Mouse (Mus musculus) hindbrain, embryonic 15.5 days (tissue): ENCODE measurements around the gene Mamstr. TPM values are rescaled to one million over a fixed set of nuclear protein-coding genes. Genes with fewer than 3 reads are reported as not detected.

Experiments used
- ATAC-seq: fragments of 200-750 bp; cut with Nextera tagmentation; 2 replicates; pipeline ENCODE4 v1.8.0; 2017; ENCODE audit warnings: low read depth, moderate number of reproducible peaks, moderate TSS enrichment; ENCODE audit not compliant: low FRiP score
- H3K27ac ChIP-seq: fragments of 300-500 bp; sonication (generic); replicated peaks from 2 replicates; pipeline ENCODE4 v1.5.1; 2015; ENCODE audit warnings: mild to moderate bottlenecking, inconsistent platforms
- H3K27me3 ChIP-seq: fragments of 300-500 bp; sonication (generic); 2 replicates; pipeline ENCODE4 v1.6.1; 2015; ENCODE audit warnings: control low read depth, inconsistent platforms
- H3K36me3 ChIP-seq: fragments of 300-500 bp; sonication (generic); 2 replicates; pipeline ENCODE4 v1.6.1; 2015; ENCODE audit warnings: control low read depth, inconsistent platforms
- H3K4me1 ChIP-seq: fragments of 300-500 bp; sonication (generic); replicated peaks from 2 replicates; pipeline ENCODE4 v1.6.1; 2015; ENCODE audit warnings: control low read depth, inconsistent platforms
- H3K4me2 ChIP-seq: fragments of 300-500 bp; sonication (generic); 2 replicates; pipeline ENCODE4 v1.6.1; 2015; ENCODE audit warnings: moderate library complexity, mild to moderate bottlenecking, inconsistent platforms
- H3K4me3 ChIP-seq: fragments of 300-500 bp; sonication (generic); 2 replicates; pipeline ENCODE4 v1.5.1; 2015; ENCODE audit warnings: mild to moderate bottlenecking, inconsistent platforms
- H3K9ac ChIP-seq: fragments of 300-500 bp; sonication (generic); 2 replicates; pipeline ENCODE4 v1.6.1; 2015; ENCODE audit warnings: inconsistent platforms
- H3K9me3 ChIP-seq: fragments of 300-500 bp; sonication (generic); 2 replicates; pipeline ENCODE4 v1.6.1; 2016; ENCODE audit warnings: control low read depth, inconsistent platforms
- WGBS: fragments of 180-500 bp; shearing (Covaris S2); methylation state at CpG from one replicate; pipeline ENCODE4 v1.1.7; 2015; 5-methylcytosine and 5-hydroxymethylcytosine counted together
- polyA plus RNA-seq: library from polyadenylated mRNA; unstranded; fragments of >200 nt; fragmentation: Nextera tagmentation; extraction: Ambion mirVana; gene quantifications from 2 replicates; pipeline ENCODE4 v1.2.1, GENCODE M21; 2015

Gene Mamstr
- polyA plus RNA-seq, 1 experiment from 2014 or later: 4.0 TPM

GRCm38 (mm10) chr7:45632499-45632898 is 7.3 kb upstream of the Mamstr start:
- H3K4me1 ChIP-seq: peaks cover 24% of the 10 kb centered on the region
- H3K27me3 ChIP-seq: 0 out of 2 replicates have a peak, but pooled peaks cover 7% of the 10 kb centered on the region
- H3K4me3 ChIP-seq: peak overlapping the region; percentile 20
- no peak for ATAC-seq
- peak overlapping the region; percentile 21 for H3K9ac ChIP-seq
- H3K9me3 ChIP-seq: no peaks in the 10 kb centered on the region
- H3K36me3 ChIP-seq: peaks cover 6% of the 10 kb centered on the region
- peak overlapping the region; percentile 50 for H3K4me2 ChIP-seq
- no peak overlapping the region for H3K27ac ChIP-seq
- WGBS: 19% methylated on average over 35 of the region's 35 CpGs

GRCm38 (mm10) chr7:45634946-45635681 is 4.7 kb upstream of the Mamstr start:
- Histone ChIP-seq H3K27me3 (0 out of 2 replicates have a peak, but pooled peaks cover 7% of the 10 kb centered on the region), H3K27ac (no peak overlapping the region), H3K36me3 (peaks cover 6% of the 10 kb centered on the region), H3K9me3 (no peaks in the 10 kb centered on the region), H3K4me3 (no peak overlapping the region), H3K9ac (no peak overlapping the region), H3K4me1 (peaks cover 18% of the 10 kb centered on the region), H3K4me2 (no peak overlapping the region)
- 88% methylated on average over 11 of the region's 11 CpGs for WGBS
- ATAC-seq: no peak

GRCm38 (mm10) chr7:45635711-45636688 is 3.8 kb upstream of the Mamstr start:
- H3K9ac ChIP-seq: no peak overlapping the region
- H3K36me3 ChIP-seq: peaks cover 6% of the 10 kb centered on the region
- H3K4me2 ChIP-seq: no peak overlapping the region
- no peak overlapping the region for H3K4me3 ChIP-seq
- no peaks in the 10 kb centered on the region for H3K9me3 ChIP-seq
- no peak overlapping the region for H3K27ac ChIP-seq
- WGBS: 84% methylated on average over 15 of the region's 15 CpGs
- H3K4me1 ChIP-seq: peaks cover 16% of the 10 kb centered on the region
- 0 out of 2 replicates have a peak, but pooled peaks cover 7% of the 10 kb centered on the region for H3K27me3 ChIP-seq
- ATAC-seq: no peak

- 92% methylated on average over 6 of the region's 6 CpGs for WGBS
- Histone ChIP-seq H3K36me3 (peaks cover 6% of the 10 kb centered on the region), H3K4me2 (peak overlapping the region; percentile 69), H3K4me1 (peaks cover 22% of the 10 kb centered on the region), H3K9ac (no peak overlapping the region), H3K9me3 (no peaks in the 10 kb centered on the region), H3K4me3 (no peak overlapping the region; the same call in 1 of the 2 replicates), H3K27me3 (no peaks in the 10 kb centered on the region), H3K27ac (no peak overlapping the region)
- no peak for ATAC-seq
Observed at GRCm38 (mm10) chr7:45637710-45638109, 2.1 kb upstream of the Mamstr start.

GRCm38 (mm10) chr7:45638623-45639401 is 965 bp upstream of the Mamstr start:
- Histone ChIP-seq H3K4me1 (peaks cover 26% of the 10 kb centered on the region), H3K9me3 (no peaks in the 10 kb centered on the region), H3K4me3 (peak overlapping the region; percentile 37), H3K36me3 (peaks cover 6% of the 10 kb centered on the region), H3K27me3 (no peaks in the 10 kb centered on the region), H3K9ac (peak overlapping the region; percentile 41), H3K4me2 (peak overlapping the region; percentile 69), H3K27ac (peak overlapping the region; percentile 61)
- WGBS: 18% methylated on average over 29 of the region's 29 CpGs
- ATAC-seq: peak; percentile 90

- no peak overlapping the region for H3K9ac ChIP-seq
- H3K36me3 ChIP-seq: peaks cover 6% of the 10 kb centered on the region
- WGBS: 74% methylated on average over 19 of the region's 19 CpGs
- H3K4me2 ChIP-seq: no peak overlapping the region
- H3K27me3 ChIP-seq: no peaks in the 10 kb centered on the region
- no peak overlapping the region for H3K27ac ChIP-seq
- no peak for ATAC-seq
- H3K4me1 ChIP-seq: peaks cover 39% of the 10 kb centered on the region
- no peak overlapping the region for H3K4me3 ChIP-seq
- H3K9me3 ChIP-seq: no peaks in the 10 kb centered on the region
Observed at GRCm38 (mm10) chr7:45640191-45640957, 597 bp downstream of the Mamstr start.

GRCm38 (mm10) chr7:45641391-45642040 is 1.7 kb downstream of the Mamstr start:
- no peaks in the 10 kb centered on the region for H3K27me3 ChIP-seq
- no peak overlapping the region for H3K4me3 ChIP-seq
- no peak for ATAC-seq
- peaks cover 39% of the 10 kb centered on the region for H3K4me1 ChIP-seq
- peak overlapping the region; percentile 82 for H3K4me2 ChIP-seq
- 63% methylated on average over 17 of the region's 17 CpGs for WGBS
- no peak overlapping the region for H3K27ac ChIP-seq
- H3K9ac ChIP-seq: no peak overlapping the region
- H3K9me3 ChIP-seq: no peaks in the 10 kb centered on the region
- H3K36me3 ChIP-seq: peaks cover under 1% of the 10 kb centered on the region; the same call in 1 of the 2 replicates

GRCm38 (mm10) chr7:45642083-45642482 is 2.3 kb downstream of the Mamstr start:
- no peak for ATAC-seq
- 77% methylated on average over 5 of the region's 5 CpGs for WGBS
- peak overlapping the region; percentile 82; the same call in 1 of the 2 replicates for H3K4me2 ChIP-seq
- H3K36me3 ChIP-seq: no peaks in the 10 kb centered on the region
- no peak overlapping the region for H3K9ac ChIP-seq
- H3K9me3 ChIP-seq: no peaks in the 10 kb centered on the region
- H3K27ac ChIP-seq: no peak overlapping the region
- no peak overlapping the region for H3K4me3 ChIP-seq
- H3K27me3 ChIP-seq: no peaks in the 10 kb centered on the region
- peaks cover 39% of the 10 kb centered on the region for H3K4me1 ChIP-seq

- Histone ChIP-seq H3K4me2 (peak overlapping the region; percentile 82), H3K9me3 (no peaks in the 10 kb centered on the region), H3K36me3 (no peaks in the 10 kb centered on the region), H3K4me3 (peak overlapping the region; percentile 49), H3K4me1 (peaks cover 38% of the 10 kb centered on the region), H3K27ac (peak overlapping the region; percentile 90), H3K27me3 (no peaks in the 10 kb centered on the region), H3K9ac (peak overlapping the region; percentile 74)
- ATAC-seq: no peak
- 36% methylated on average over 16 of the region's 16 CpGs for WGBS
Observed at GRCm38 (mm10) chr7:45642503-45643255, 2.9 kb downstream of the Mamstr start.
